Mouse (Mus musculus) heart, embryonic 10.5 days (tissue): ENCODE measurements at regions not wholly inside any gene's neighbourhood (a gene's known extent, or its start where the extent isn't known, plus 50 kb on each side); places are given as distances from the start of the nearest gene placed in this dataset.

ENCODE experiments used
- DNase-seq: peaks from one replicate; pipeline ENCODE4 v3.0.0-alpha.2; 2017; ENCODE audit warnings: low spot score
- H3K27ac ChIP-seq: fragments of 300-500 bp; sonication (generic); 2 replicates; pipeline ENCODE4 v1.5.1; 2016; ENCODE audit warnings: mild to moderate bottlenecking
- H3K27me3 ChIP-seq: fragments of 300-500 bp; sonication (generic); 2 replicates; pipeline ENCODE4 v1.6.1; 2016; ENCODE audit warnings: mild to moderate bottlenecking; ENCODE audit not compliant: poor library complexity, insufficient read depth, severe bottlenecking
- H3K36me3 ChIP-seq: fragments of 300-500 bp; sonication (generic); 2 replicates; pipeline ENCODE4 v1.6.1; 2016; ENCODE audit warnings: mild to moderate bottlenecking, moderate library complexity
- H3K4me1 ChIP-seq: fragments of 300-500 bp; sonication (generic); 2 replicates; pipeline ENCODE4 v1.6.1; 2016; ENCODE audit warnings: mild to moderate bottlenecking
- H3K4me3 ChIP-seq: fragments of 300-500 bp; sonication (generic); 2 replicates; pipeline ENCODE4 v1.5.1; 2016; ENCODE audit warnings: mild to moderate bottlenecking, moderate library complexity
- H3K9me3 ChIP-seq: fragments of 300-500 bp; sonication (generic); 2 replicates; pipeline ENCODE4 v1.6.1; 2016; ENCODE audit warnings: mild to moderate bottlenecking, moderate library complexity
- WGBS: fragments of 180-500 bp; shearing (Covaris S2); methylation state at CpG from one replicate; pipeline ENCODE4 v1.1.7; 2016; 5-methylcytosine and 5-hydroxymethylcytosine counted together

DNA sequence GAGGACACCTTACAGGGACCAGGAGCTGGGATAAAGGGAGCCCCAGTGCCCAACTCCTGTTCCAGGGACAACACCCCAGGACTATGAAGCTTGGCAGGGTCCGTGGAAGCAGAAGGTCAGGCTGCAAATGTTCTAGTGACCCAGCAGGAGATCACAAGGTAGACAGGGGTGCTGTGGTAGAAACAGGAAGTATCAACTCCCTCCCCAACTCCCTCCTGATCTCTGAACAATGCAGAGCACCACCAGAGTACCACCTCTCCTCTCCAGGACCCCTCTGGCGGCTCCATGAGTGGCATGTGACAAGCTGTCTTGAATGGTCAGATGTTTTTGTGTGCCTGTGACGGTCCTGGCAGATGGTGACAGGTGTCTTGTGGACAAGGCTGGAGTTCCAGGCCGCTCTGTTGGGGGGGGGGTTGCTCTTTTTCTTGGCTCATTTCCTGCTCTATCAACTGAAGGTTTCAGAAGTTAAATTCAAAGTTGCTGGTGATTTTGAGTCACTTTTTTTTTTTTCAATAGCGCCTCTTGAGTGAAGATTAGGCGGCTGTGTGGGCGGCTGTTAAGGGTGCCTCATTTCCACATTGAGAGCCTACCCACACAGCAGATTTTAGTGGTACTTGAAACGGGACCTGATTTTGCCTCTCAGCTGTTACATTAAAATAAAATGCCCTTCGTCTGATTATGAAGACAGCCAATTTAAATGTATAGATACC, 73.1 kb upstream of the 2410004P03Rik start:
- 62% methylated on average over 9 of the region's 9 CpGs for WGBS

DNA sequence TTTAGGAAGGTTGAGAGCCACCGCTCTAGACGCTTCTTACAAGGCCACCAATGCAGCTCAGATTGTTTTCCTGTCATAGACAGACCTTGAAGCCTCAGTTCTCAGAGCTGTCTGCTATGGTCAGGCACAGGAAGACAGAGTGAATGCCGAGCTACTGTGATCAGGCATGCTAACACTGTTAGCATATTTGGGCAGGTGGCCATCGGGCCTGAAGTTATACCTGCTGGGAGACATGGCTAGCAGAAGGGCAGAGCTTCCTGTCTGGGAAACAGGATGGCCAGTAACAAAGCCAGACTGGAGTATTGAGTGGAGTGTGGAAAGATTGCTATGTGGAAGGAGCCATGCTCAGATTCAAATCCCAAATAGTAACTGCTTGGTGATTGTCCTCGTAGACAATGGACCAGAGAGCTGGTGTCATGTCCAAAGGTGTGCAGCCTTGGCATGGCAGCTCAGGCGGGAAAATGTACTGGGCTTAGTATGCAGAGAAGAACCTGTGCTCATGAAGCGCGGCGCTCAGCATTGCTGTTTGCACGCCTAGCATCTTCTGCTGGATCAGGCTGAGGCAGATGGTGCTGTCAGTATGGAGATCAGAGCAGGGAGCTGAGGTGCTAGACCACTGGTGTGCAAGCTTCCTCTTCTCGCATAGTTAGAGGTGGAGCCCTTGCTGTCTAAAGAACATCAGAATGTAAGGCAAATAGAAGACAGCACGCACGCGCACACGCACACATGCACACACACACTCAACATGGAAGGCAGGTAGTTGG, 60.3 kb upstream of the 2410004P03Rik start:
- Histone ChIP-seq H3K4me1 (0 out of 2 replicates have a peak, but pooled peaks cover 2% of the 10 kb centered on the region), H3K36me3 (no peaks in the 10 kb centered on the region), H3K9me3 (no peaks in the 10 kb centered on the region), H3K4me3 (no peak overlapping the region), H3K27me3 (no peaks in the 10 kb centered on the region), H3K27ac (no peak overlapping the region)
- no peak for DNase-seq
- 84% methylated on average over 15 of the region's 15 CpGs for WGBS

More for the DNA sequence above, 73.1 kb upstream of the 2410004P03Rik start:
- no peak for DNase-seq
- Histone ChIP-seq H3K27ac (no peak overlapping the region), H3K9me3 (no peaks in the 10 kb centered on the region), H3K36me3 (no peaks in the 10 kb centered on the region), H3K4me3 (no peak overlapping the region), H3K4me1 (peaks cover 39% of the 10 kb centered on the region), H3K27me3 (no peaks in the 10 kb centered on the region)

DNA sequence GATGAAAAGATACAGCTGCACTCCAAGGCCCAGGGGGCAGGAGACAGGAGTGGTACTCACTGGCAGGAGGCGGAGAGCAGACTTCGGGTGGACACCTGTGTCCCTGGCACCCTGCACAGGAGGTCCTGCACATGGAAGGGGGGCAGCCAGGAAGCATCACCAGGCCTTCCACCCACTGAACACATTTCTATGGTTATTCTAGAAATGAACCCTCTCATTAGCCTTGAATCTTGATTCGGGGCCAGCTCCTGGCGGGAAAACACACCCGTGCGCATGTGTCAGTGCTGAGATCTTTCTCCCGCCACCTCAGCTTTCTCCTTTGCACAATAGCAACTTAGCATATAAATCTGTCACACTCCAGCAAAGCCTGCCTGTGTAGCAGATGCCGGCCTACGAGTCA, 58.3 kb upstream of the 2410004P03Rik start:
- Histone ChIP-seq H3K4me1 (peaks cover 12% of the 10 kb centered on the region), H3K27me3 (no peaks in the 10 kb centered on the region), H3K27ac (no peak overlapping the region), H3K9me3 (no peaks in the 10 kb centered on the region), H3K36me3 (no peaks in the 10 kb centered on the region), H3K4me3 (no peak overlapping the region)
- WGBS, result 79% methylated on average over 9 of the region's 9 CpGs
- no peak for DNase-seq

DNA sequence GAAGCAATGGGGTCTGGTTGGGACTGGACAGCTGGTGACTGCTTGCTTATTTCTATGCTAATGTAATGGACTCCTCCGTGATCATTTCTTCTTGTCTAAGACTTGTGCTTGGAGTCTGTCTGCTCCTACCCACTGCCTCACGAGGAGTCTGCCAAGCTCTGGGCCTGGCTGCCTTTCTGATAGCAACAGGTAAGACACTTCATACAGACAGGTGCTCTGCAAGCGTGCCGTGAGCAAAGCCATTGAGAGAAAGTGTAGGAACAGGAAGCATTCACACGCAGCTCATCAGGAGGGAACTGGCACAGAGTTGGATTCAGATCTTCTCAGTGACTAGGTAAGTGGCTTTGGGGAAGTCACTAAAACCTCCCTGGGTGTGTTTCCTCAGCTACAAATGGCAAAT, 57.6 kb upstream of the 2410004P03Rik start:
- Histone ChIP-seq H3K9me3 (no peaks in the 10 kb centered on the region), H3K27ac (no peak overlapping the region), H3K27me3 (no peaks in the 10 kb centered on the region), H3K4me3 (no peak overlapping the region), H3K4me1 (peaks cover 12% of the 10 kb centered on the region), H3K36me3 (no peaks in the 10 kb centered on the region)
- DNase-seq, result no peak
- WGBS, result 79% methylated on average over 5 of the region's 5 CpGs

DNA sequence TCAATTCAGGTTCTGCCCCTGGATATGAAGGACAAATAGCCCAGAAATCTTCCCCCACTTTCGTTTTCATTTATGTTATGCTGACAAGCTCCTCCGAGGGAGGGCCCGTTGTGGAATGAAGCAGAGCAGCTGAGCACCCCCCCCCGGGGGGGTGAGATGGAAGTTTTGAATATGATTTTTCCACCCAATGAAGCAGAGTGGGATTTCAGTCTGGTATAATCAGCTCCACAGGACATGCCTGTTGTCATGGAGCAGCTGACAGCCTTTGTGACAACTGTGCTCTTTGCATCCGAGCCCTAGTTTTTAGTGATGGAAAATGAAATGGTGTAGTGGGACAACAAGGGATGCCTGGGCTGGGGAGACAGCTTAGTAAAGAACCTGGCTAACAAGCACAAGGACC, 52.4 kb upstream of the 2410004P03Rik start:
- no peak for DNase-seq

More for the DNA sequence above, 52.4 kb upstream of the 2410004P03Rik start:
- no peaks in the 10 kb centered on the region for H3K27me3 ChIP-seq
- no peaks in the 10 kb centered on the region for H3K36me3 ChIP-seq
- 70% methylated on average over 5 of the region's 5 CpGs for WGBS
- no peak overlapping the region for H3K27ac ChIP-seq
- no peaks in the 10 kb centered on the region for H3K9me3 ChIP-seq
- H3K4me1 ChIP-seq, result peaks cover 12% of the 10 kb centered on the region
- H3K4me3 ChIP-seq, result no peak overlapping the region
